Mouse (Mus musculus): ENCODE data around the gene Ctnnd2. TPM values are rescaled to one million over a fixed set of nuclear protein-coding genes. Genes with fewer than 3 reads are reported as not detected.

The Ctnnd2 gene
- polyA plus RNA-seq, 1 experiment from 2014 or later = 0.16 TPM

DNA sequence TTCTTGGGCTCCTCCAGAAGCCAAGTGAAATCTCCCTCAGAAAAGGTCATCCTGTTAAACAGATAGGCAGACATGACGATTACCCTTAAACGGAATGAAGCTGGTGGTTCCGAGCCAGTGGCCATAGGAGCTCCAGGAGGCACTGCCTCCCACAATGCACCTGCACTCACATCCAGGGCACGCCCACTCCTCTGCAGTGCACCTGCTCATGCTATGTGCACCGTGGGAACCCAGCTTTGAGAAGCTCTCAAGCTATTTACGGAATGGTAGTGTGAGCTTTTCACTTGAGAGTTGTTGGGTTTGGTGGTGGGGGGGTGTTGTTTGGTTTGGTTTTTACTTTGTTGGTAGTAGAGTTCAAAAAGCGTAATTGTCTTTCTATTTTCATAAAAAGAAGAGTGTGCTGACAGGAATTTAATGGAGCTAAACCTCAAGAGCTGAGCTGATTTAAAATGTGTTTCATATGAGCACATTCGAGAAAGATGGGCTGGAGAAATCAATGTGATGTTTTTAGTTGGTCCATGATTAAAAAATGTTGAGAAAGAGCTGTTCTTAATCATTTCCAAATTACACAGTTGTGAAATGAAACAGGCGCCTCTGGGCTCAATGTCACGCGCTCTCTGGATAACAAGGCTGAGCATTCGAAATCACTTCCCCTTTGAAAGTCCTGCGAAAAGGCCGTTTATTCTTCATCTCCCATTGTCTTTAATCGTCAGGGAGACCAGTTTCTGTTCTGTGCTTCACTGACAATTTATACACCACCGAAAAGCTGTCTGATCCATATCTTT is 802.8 kb downstream of the Ctnnd2 start:
- Histone ChIP-seq H3K27ac (no peak overlapping the region), H3K9ac (no peak overlapping the region), H3K4me1 (replicated peaks) (no peaks in the 10 kb centered on the region), H3K4me3 (replicated peaks) (no peak overlapping the region), H3K36me3 (no peaks in the 10 kb centered on the region), H3K27me3 (no peaks in the 10 kb centered on the region), H3K4me2 (no peak overlapping the region), H3K9me3 (replicated peaks) (no peaks in the 10 kb centered on the region)
- 67% methylated on average over 16 of the region's 16 CpGs for WGBS (ENCODE audit: insufficient replicate concordance)
- ATAC-seq (ENCODE audit: low read depth) (no peak), DNase-seq (no peak)

DNA sequence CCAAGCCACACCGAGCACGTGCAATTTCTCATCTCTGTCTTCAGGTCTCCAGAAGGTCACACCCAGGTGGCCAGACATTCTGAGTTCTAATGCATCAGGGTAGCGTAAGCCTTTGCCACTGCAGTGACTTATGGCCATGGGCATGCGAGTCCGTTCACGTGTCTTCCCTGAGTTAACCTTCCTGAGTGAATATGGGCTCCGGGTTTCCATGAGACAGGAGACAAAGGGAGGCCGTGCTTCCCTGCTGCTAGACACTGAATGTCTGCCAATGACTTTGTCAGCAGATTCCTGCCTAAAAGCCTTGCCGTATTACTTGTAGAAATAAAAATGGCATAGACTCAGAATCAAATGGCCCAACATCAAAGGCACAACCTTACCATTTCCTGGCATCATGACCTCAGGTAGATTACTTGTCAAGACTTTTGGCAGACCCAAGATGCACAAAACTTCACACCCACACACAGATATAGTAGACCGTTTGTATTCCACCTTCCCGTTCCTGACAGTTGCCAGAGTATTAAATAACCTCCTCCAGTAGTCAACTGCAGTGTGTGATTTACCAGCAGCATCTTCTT is 804.9 kb downstream of the Ctnnd2 start:
- Histone ChIP-seq H3K4me2 (no peak overlapping the region), H3K4me3 (replicated peaks) (no peak overlapping the region), H3K4me1 (replicated peaks) (no peaks in the 10 kb centered on the region), H3K9me3 (replicated peaks) (no peaks in the 10 kb centered on the region), H3K36me3 (no peaks in the 10 kb centered on the region), H3K9ac (no peak overlapping the region), H3K27me3 (no peaks in the 10 kb centered on the region), H3K27ac (no peak overlapping the region)
- DNase-seq (no peak), ATAC-seq (ENCODE audit: low read depth) (no peak)
- 71% methylated on average over 11 of the region's 11 CpGs for WGBS (ENCODE audit: insufficient replicate concordance)

DNA sequence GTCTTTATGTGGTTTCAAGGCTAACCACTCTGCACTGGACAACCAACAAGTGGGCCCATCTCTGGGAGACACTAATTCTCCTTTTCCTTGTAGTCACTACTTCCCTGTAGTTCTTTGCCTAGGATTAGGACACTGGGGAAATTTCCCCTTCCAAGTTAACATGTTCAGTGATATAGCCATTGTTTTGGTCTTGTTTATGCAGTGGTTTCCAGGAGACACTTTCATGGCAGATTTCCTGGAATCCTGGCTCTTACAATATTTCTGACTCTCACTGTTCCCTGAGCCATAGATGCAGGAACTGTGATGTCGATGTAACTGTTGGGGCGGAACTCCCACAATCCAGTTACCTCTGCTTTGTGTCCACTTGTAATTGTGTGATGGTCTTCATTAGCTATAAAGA is 814.5 kb downstream of the Ctnnd2 start:
- Histone ChIP-seq H3K9me3 (replicated peaks) (no peaks in the 10 kb centered on the region), H3K4me1 (replicated peaks) (no peaks in the 10 kb centered on the region), H3K4me3 (replicated peaks) (no peak overlapping the region), H3K36me3 (no peaks in the 10 kb centered on the region), H3K27me3 (no peaks in the 10 kb centered on the region), H3K27ac (no peak overlapping the region), H3K4me2 (no peak overlapping the region), H3K9ac (no peak overlapping the region)
- 77% methylated on average over 2 of the region's 2 CpGs for WGBS (ENCODE audit: insufficient replicate concordance)
- DNase-seq = no peak
- no peak for ATAC-seq (ENCODE audit: low read depth)

DNA sequence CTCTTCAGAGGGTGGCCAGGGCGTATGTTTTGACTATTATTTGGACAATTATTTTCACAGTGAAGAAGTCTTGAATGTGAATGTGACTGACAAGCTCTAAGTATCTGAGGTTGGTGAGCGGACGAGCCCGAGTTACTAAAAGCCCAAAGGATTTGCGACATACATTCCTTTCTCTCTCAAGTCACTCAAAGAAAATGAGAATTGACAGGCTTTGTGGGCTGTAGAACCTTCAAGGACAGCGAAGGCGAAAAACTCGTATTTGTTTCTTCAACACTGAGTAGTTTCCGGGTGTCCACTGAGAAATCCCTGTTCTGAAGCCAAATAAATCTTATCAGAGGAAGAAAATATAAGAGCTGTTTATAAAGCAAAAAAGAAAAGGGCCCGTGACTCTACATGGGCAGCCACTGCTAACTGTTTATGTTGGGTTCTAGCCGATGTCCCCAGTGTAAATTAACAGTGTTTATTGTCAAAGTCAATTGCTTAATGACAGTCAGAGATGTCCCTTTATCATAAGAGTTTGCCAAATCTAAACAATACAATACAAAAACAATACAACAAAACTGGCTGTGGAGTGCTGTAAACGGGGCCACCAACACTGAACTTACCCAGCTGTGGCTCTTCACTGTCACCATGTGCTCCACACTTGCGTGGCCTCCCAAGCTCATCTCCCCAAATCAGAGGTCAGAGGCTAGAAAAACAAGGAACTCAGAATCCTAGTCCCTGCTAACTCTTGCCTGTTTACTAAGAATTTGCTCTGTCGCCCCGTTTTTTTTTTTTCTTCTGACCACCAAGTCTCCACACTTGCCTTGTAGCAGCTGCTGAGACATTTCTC is 818.2 kb downstream of the Ctnnd2 start:
- ATAC-seq (ENCODE audit: low read depth) (no peak), DNase-seq (no peak)
- no peak overlapping the region for H3K9ac ChIP-seq
- no peaks in the 10 kb centered on the region for H3K36me3 ChIP-seq
- no peak overlapping the region for H3K4me3 ChIP-seq (replicated peaks)
- H3K27me3 ChIP-seq = no peaks in the 10 kb centered on the region
- no peak overlapping the region for H3K27ac ChIP-seq
- 59% methylated on average over 15 of the region's 15 CpGs for WGBS (ENCODE audit: insufficient replicate concordance)
- no peaks in the 10 kb centered on the region for H3K9me3 ChIP-seq (replicated peaks)
- no peak overlapping the region for H3K4me2 ChIP-seq
- H3K4me1 ChIP-seq (replicated peaks) = no peaks in the 10 kb centered on the region

DNA sequence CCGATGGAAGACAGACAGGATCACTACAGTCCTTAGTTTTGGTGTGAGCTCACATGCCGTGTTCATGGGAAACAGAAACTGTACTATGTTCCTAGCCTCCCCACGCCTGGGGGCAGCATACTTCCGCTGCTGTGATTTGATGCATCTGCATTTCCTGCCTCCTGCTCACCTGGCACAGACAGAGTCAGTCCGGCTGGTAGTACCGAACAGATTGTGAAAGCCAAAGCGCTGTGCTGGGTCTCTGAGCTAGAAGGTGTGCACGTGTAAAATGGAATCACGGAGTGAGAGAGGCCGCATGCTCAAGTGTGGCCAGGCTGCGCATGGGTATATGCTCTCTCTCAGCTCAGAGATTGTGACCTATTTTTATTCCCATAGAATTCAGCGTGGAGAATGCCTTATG is 820.0 kb downstream of the Ctnnd2 start:
- no peak for DNase-seq
- H3K27me3 ChIP-seq = no peaks in the 10 kb centered on the region
- ATAC-seq (ENCODE audit: low read depth) = no peak
- WGBS (ENCODE audit: insufficient replicate concordance) = 68% methylated on average over 12 of the region's 12 CpGs
- no peak overlapping the region for H3K27ac ChIP-seq
- H3K9ac ChIP-seq = no peak overlapping the region
- no peaks in the 10 kb centered on the region for H3K9me3 ChIP-seq (replicated peaks)
- no peak overlapping the region for H3K4me2 ChIP-seq
- H3K36me3 ChIP-seq = no peaks in the 10 kb centered on the region
- no peaks in the 10 kb centered on the region for H3K4me1 ChIP-seq (replicated peaks)
- no peak overlapping the region for H3K4me3 ChIP-seq (replicated peaks)

DNA sequence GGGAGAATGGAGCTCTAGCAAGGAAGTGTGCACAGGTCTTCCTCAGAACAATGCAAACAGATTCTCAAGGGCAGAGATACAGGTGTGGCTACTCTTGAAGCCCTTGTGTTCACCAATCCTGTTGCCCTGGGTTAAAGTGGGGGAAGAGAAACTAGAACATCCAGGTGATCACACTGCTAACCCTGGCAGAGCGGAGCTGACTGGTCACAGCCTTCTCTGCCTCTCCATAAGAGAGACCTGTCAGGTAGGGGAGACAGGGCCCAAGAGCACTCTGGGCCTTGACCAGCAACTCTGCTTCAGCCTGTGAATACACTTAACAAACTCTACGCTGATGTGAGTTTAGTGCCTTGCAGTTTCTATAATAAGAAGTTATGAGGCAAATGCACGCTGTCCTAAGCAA is 820.5 kb downstream of the Ctnnd2 start:
- Histone ChIP-seq H3K4me1 (replicated peaks) (no peaks in the 10 kb centered on the region), H3K36me3 (no peaks in the 10 kb centered on the region), H3K27ac (no peak overlapping the region), H3K4me3 (replicated peaks) (no peak overlapping the region), H3K4me2 (no peak overlapping the region), H3K9me3 (replicated peaks) (no peaks in the 10 kb centered on the region), H3K27me3 (no peaks in the 10 kb centered on the region), H3K9ac (no peak overlapping the region)
- ATAC-seq (ENCODE audit: low read depth) (no peak), DNase-seq (no peak)
- 74% methylated on average over 3 of the region's 3 CpGs for WGBS (ENCODE audit: insufficient replicate concordance)

DNA sequence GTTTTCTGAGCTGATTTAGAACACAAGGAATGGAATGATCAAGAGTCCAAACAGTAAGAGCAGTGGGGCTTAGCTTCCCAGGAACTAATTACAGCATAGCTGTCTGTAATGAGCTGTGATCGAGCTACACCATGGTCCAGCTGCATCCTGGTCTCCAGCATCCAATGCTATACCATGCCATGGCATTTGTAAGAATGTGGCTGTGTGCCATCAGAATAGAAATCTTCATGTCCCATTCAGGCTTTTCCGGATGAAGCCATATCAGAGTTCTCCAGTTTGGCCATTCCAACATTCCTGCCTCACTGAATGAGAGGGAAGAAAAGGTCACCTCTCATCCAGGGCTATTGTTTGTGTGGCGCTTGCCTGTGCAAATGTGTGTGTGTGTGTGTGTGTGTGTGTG is 823.0 kb downstream of the Ctnnd2 start:
- no peaks in the 10 kb centered on the region for H3K27me3 ChIP-seq
- H3K9me3 ChIP-seq (replicated peaks) = no peaks in the 10 kb centered on the region
- no peak overlapping the region for H3K27ac ChIP-seq
- H3K4me3 ChIP-seq (replicated peaks) = no peak overlapping the region
- no peaks in the 10 kb centered on the region for H3K36me3 ChIP-seq
- H3K9ac ChIP-seq = no peak overlapping the region
- H3K4me2 ChIP-seq = no peak overlapping the region
- no peaks in the 10 kb centered on the region for H3K4me1 ChIP-seq (replicated peaks)
- no peak for ATAC-seq (ENCODE audit: low read depth)
- 58% methylated on average over 3 of the region's 3 CpGs for WGBS (ENCODE audit: insufficient replicate concordance)
- DNase-seq = no peak

DNA sequence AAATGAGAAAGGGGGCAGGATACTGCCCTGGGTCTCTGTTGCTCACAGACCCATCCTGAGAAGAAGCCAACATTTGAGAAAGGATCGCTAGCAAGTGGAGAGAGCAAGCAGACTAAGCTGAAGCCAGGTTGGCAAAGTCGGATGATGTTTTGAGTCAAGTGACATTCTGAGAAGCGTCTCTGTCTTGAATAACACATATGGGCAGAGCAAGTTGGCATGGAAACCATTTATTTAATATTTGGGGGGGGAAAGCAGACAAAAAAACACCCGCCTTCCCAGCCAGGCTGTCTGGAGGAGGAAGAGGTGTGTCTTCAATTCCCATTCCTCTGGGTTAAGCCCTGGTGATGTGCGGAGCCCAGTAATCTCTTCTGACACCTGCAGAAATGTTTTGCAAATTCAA is 832.1 kb downstream of the Ctnnd2 start:
- DNase-seq = no peak
- Histone ChIP-seq H3K27me3 (no peaks in the 10 kb centered on the region), H3K36me3 (no peaks in the 10 kb centered on the region), H3K9ac (no peak overlapping the region), H3K4me1 (replicated peaks) (no peaks in the 10 kb centered on the region), H3K4me3 (replicated peaks) (no peak overlapping the region), H3K27ac (no peak overlapping the region), H3K4me2 (no peak overlapping the region), H3K9me3 (replicated peaks) (no peaks in the 10 kb centered on the region)
- ATAC-seq (ENCODE audit: low read depth) = no peak
- 71% methylated on average over 5 of the region's 5 CpGs for WGBS (ENCODE audit: insufficient replicate concordance)

DNA sequence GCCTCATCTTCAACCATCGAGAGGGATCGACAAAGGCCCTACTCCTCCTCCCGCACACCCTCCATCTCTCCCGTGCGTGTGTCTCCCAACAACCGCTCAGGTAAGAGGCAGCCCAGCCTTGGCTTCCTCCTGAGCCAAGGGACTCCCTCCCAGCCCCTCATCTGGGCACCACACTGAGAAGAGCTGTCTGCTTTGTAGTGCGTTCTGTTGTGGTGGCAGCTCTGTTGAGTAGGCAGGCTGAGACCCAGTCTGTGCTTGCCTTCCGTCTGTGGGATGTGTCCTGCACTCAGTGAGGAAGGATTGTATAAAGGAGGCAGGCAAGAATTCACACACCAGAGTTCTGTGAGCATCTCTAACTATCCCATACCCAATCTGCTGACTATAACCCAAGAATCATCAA is 832.6 kb downstream of the Ctnnd2 start:
- no peak for ATAC-seq (ENCODE audit: low read depth)
- Histone ChIP-seq H3K36me3 (no peaks in the 10 kb centered on the region), H3K9me3 (replicated peaks) (no peaks in the 10 kb centered on the region), H3K4me1 (replicated peaks) (no peaks in the 10 kb centered on the region), H3K4me3 (replicated peaks) (no peak overlapping the region), H3K4me2 (no peak overlapping the region), H3K9ac (no peak overlapping the region), H3K27me3 (no peaks in the 10 kb centered on the region), H3K27ac (no peak overlapping the region)
- no peak for DNase-seq
- 72% methylated on average over 8 of the region's 8 CpGs for WGBS (ENCODE audit: insufficient replicate concordance)

DNA sequence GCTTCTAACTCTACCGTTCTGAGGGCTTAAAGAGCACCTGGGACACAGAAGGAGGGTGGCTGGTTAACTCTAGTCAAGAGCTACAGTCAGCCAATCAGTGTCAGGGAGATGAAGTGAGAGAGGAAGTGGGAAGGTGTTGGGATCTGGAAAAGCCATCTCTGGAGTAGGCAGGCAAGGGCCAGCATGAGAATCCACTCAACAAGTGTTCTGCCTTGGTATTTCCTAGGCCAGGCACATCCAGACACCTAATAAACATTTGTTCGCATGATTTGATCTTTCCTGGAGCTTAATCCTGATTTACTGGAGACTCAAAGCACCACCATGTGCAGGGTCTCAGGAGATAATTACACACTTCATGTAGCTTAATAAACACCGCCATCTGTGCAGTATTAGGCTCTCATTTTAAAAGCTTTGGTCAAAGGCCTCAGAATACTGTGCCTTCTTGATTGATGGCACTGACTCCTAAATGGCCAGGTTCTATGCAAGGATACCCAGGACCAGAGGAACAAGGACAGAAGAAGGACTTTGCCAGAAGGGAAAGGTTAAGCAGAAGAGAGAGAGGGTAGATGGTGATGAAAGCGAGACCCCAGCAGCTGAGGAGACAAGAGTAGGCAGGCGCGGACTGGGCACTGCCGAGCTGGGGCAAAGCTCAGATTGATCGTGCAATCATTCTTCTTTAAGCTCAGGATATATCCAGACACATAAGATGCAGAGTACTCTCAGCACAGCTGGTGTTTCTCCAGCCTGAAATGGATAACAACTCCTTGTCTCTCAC is 833.8 kb downstream of the Ctnnd2 start:
- H3K4me1 ChIP-seq (replicated peaks) = no peaks in the 10 kb centered on the region
- no peak overlapping the region for H3K4me3 ChIP-seq (replicated peaks)
- no peaks in the 10 kb centered on the region for H3K36me3 ChIP-seq
- no peak for ATAC-seq (ENCODE audit: low read depth)
- WGBS (ENCODE audit: insufficient replicate concordance) = 73% methylated on average over 8 of the region's 8 CpGs
- H3K9me3 ChIP-seq (replicated peaks) = no peaks in the 10 kb centered on the region
- no peak overlapping the region for H3K4me2 ChIP-seq
- no peak for DNase-seq
- no peaks in the 10 kb centered on the region for H3K27me3 ChIP-seq
- H3K9ac ChIP-seq = no peak overlapping the region
- H3K27ac ChIP-seq = no peak overlapping the region

DNA sequence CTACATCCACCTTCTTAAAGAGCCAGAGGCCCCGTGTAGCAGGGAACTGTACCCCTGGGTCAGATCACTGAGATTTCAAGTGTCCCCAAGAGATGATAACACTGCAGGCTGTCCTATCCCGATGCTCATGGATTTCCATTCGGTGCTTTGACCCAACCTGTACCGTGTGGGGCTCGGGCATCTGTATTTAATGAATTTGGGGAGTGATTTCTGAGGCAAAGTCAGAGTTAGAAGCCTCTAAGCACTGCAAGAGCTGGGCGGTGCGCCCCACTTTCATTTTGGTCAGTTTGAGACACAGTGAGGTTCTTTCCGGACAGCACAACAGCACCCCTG is 834.4 kb downstream of the Ctnnd2 start:
- DNase-seq = no peak
- 67% methylated on average over 8 of the region's 8 CpGs for WGBS (ENCODE audit: insufficient replicate concordance)
- Histone ChIP-seq H3K27ac (no peak overlapping the region), H3K4me2 (no peak overlapping the region), H3K4me3 (replicated peaks) (no peak overlapping the region), H3K36me3 (no peaks in the 10 kb centered on the region), H3K9me3 (replicated peaks) (no peaks in the 10 kb centered on the region), H3K4me1 (replicated peaks) (no peaks in the 10 kb centered on the region), H3K27me3 (no peaks in the 10 kb centered on the region), H3K9ac (no peak overlapping the region)
- no peak for ATAC-seq (ENCODE audit: low read depth)

All from liver, embryonic 13.5 days (tissue).